8 mouse cellular contexts compared by ENCODE assay signal in genomic region chr13:74390371-74390990, GRCm38 (mm10). TPM values are rescaled to one million over a fixed set of nuclear protein-coding genes. Genes with fewer than 3 reads are reported as not detected.
A peak's percentile ranks its signal among the peaks of the same experiment; 100 is the strongest.
DNase-seq lines count a peak whose midpoint lies in the region; ATAC-seq lines count a peak whose summit lies in the region.

Zfp72 (minus strand) TSS chr13:74390836.

- WGBS in forebrain, embryonic 12.5 days, result 3% methylated on average over 14 of the region's 14 CpGs
- 1% methylated on average over 14 of the region's 14 CpGs for WGBS in liver, embryonic 15.5 days (ENCODE audit: insufficient replicate concordance)
- 1% methylated on average over 14 of the region's 14 CpGs for WGBS in neural tube, embryonic 11.5 days

- ATAC-seq in forebrain, embryonic 12.5 days (ENCODE audit: low FRiP score), result peak; percentile 90
- ATAC-seq in liver, embryonic 15.5 days (ENCODE audit: insufficient read depth), result no peak
- ATAC-seq in neural tube, embryonic 11.5 days (ENCODE audit: insufficient read depth, low FRiP score, low TSS enrichment), result peak; percentile 87

- H3K9me3 ChIP-seq in forebrain, embryonic 12.5 days, result no peaks in the 10 kb centered on the region
- H3K9me3 ChIP-seq in liver, embryonic 15.5 days (replicated peaks), result no peaks in the 10 kb centered on the region
- H3K9me3 ChIP-seq in neural tube, embryonic 11.5 days (ENCODE audit: control insufficient read depth, low read length), result no peaks in the 10 kb centered on the region

- H3K9ac ChIP-seq in forebrain, embryonic 12.5 days, result peak within 1 kb of the TSS; percentile 50
- H3K9ac ChIP-seq in liver, embryonic 15.5 days, result peak within 1 kb of the TSS; percentile 48; the same call in 1 of the 2 replicates
- peak within 1 kb of the TSS; percentile 27; the same call in 1 of the 2 replicates for H3K9ac ChIP-seq in neural tube, embryonic 11.5 days (ENCODE audit: low read length)

- H3K27ac ChIP-seq in brown adipose tissue, adult 24 weeks (replicated peaks; ENCODE audit: low read depth, low read length), result no peak within 1 kb of the TSS
- H3K27ac ChIP-seq in forebrain, embryonic 12.5 days, result no peak within 1 kb of the TSS
- no peak within 1 kb of the TSS for H3K27ac ChIP-seq in liver, embryonic 15.5 days (replicated peaks)
- H3K27ac ChIP-seq in neural tube, embryonic 11.5 days (ENCODE audit: low read depth, low read length), result no peak within 1 kb of the TSS

- no peaks in the 10 kb centered on the region for H3K27me3 ChIP-seq in forebrain, embryonic 12.5 days
- H3K27me3 ChIP-seq in liver, embryonic 15.5 days, result no peaks in the 10 kb centered on the region
- no peaks in the 10 kb centered on the region for H3K27me3 ChIP-seq in neural tube, embryonic 11.5 days (ENCODE audit: control insufficient read depth, insufficient read depth, low read length)

- H3K4me2 ChIP-seq in forebrain, embryonic 12.5 days, result peak within 1 kb of the TSS; percentile 63
- peak within 1 kb of the TSS; percentile 55 for H3K4me2 ChIP-seq in liver, embryonic 15.5 days
- H3K4me2 ChIP-seq in neural tube, embryonic 11.5 days (ENCODE audit: low read depth), result peak within 1 kb of the TSS; percentile 46

- no peaks in the 10 kb centered on the region for H3K36me3 ChIP-seq in forebrain, embryonic 12.5 days (replicated peaks)
- no peaks in the 10 kb centered on the region for H3K36me3 ChIP-seq in liver, embryonic 15.5 days (replicated peaks)
- H3K36me3 ChIP-seq in neural tube, embryonic 11.5 days (ENCODE audit: control insufficient read depth, insufficient read depth, low read length), result no peaks in the 10 kb centered on the region

- intact Hi-C loops in heart, postnatal 10 days (cut with DNase I), result no loop called here

- no peaks in the 10 kb centered on the region for H3K4me1 ChIP-seq in brown adipose tissue, adult 24 weeks (ENCODE audit: control insufficient read depth, insufficient read depth, insufficient read length, low read length)
- peaks cover 6% of the 10 kb centered on the region; the same call in 1 of the 2 replicates for H3K4me1 ChIP-seq in forebrain, embryonic 12.5 days
- H3K4me1 ChIP-seq in liver, embryonic 15.5 days (replicated peaks), result no peaks in the 10 kb centered on the region
- no peaks in the 10 kb centered on the region for H3K4me1 ChIP-seq in neural tube, embryonic 11.5 days (ENCODE audit: control insufficient read depth, insufficient read depth, low read length)

- peak within 1 kb of the TSS; percentile 66 for H3K4me3 ChIP-seq in brown adipose tissue, adult 24 weeks (ENCODE audit: insufficient read depth, low read depth, low read length)
- peak within 1 kb of the TSS; percentile 56 for H3K4me3 ChIP-seq in forebrain, embryonic 12.5 days (replicated peaks)
- H3K4me3 ChIP-seq in liver, embryonic 15.5 days (replicated peaks), result peak within 1 kb of the TSS; percentile 60
- H3K4me3 ChIP-seq in neural tube, embryonic 11.5 days (ENCODE audit: low read depth, low read length), result peak within 1 kb of the TSS; percentile 42

- DNase-seq in CD8-positive naive resting alpha-beta T cell, adult 2 months (ENCODE audit: low read depth in 2 of 2, low spot score in 2 of 2), result peak; percentile 43 to 61
- peak; percentile 75 to 86 for DNase-seq in heart, postnatal 10 days
- DNase-seq in kidney, postnatal 4 days, result peak; percentile 81 to 83
- peak; percentile 64 for DNase-seq in neural tube, embryonic 11.5 days (ENCODE audit: low spot score)
- DNase-seq in telencephalon, adult 2 months (ENCODE audit: low read depth, low spot score), result peak; percentile 88

RNA-seq across cellular contexts. Expression of gene Zfp72, which starts in this region (rescaled TPM):
- polyA plus RNA-seq in brown adipose tissue, adult 24 weeks (2012; ENCODE audit: insufficient read depth, insufficient read length, missing spikeins), result 4.0 and 4.8 TPM in 2 replicates
- 3.1 and 3.2 TPM in 2 replicates for polyA plus RNA-seq in forebrain, embryonic 12.5 days (2016; fragmentation: Nextera tagmentation; extraction: Ambion mirVana)
- 1 to 10 TPM; 2.8 to 3.7 TPM for total RNA-seq in heart, postnatal 10 days (2021)
- polyA plus RNA-seq in liver, embryonic 15.5 days (2015; fragmentation: Nextera tagmentation; extraction: Ambion mirVana), result 0.79 and 0.85 TPM in 2 replicates
- polyA plus RNA-seq in neural tube, embryonic 11.5 days (2014; fragmentation: Nextera tagmentation; extraction: Ambion mirVana), result 4.0 and 5.8 TPM in 2 replicates
